Mouse (Mus musculus) forebrain, embryonic 13.5 days (tissue): ENCODE measurements around the gene Zfp367. TPM values are rescaled to one million over a fixed set of nuclear protein-coding genes. Genes with fewer than 3 reads are reported as not detected.

Experiments used
- ATAC-seq: fragments of 200-750 bp; cut with Nextera tagmentation; 2 replicates; pipeline ENCODE4 v1.8.0; 2017
- H3K27ac ChIP-seq: fragments of 300-500 bp; sonication (generic); 2 replicates; pipeline ENCODE4 v1.5.1; 2015; ENCODE audit warnings: inconsistent platforms, mild to moderate bottlenecking, moderate library complexity
- H3K27me3 ChIP-seq: fragments of 300-500 bp; sonication (generic); 2 replicates; pipeline ENCODE4 v1.6.1; 2015; ENCODE audit warnings: mild to moderate bottlenecking, inconsistent platforms
- H3K36me3 ChIP-seq: fragments of 300-500 bp; sonication (generic); 2 replicates; pipeline ENCODE4 v1.6.1; 2015; ENCODE audit warnings: mild to moderate bottlenecking, inconsistent platforms; ENCODE audit not compliant: poor library complexity, severe bottlenecking
- H3K4me1 ChIP-seq: fragments of 300-500 bp; sonication (generic); 2 replicates; pipeline ENCODE4 v1.6.1; 2015; ENCODE audit warnings: inconsistent platforms
- H3K4me2 ChIP-seq: fragments of 300-500 bp; sonication (generic); 2 replicates; pipeline ENCODE4 v1.6.1; 2015; ENCODE audit warnings: inconsistent platforms, mild to moderate bottlenecking, moderate library complexity
- H3K4me3 ChIP-seq: fragments of 300-500 bp; sonication (generic); 2 replicates; pipeline ENCODE4 v1.5.1; 2015; ENCODE audit warnings: mild to moderate bottlenecking, inconsistent platforms
- H3K9ac ChIP-seq: fragments of 300-500 bp; sonication (generic); 2 replicates; pipeline ENCODE4 v1.6.1; 2015; ENCODE audit warnings: mild to moderate bottlenecking, inconsistent platforms
- H3K9me3 ChIP-seq: fragments of 300-500 bp; sonication (generic); replicated peaks from 2 replicates; pipeline ENCODE4 v1.6.1; 2016; ENCODE audit warnings: inconsistent platforms
- WGBS: fragments of 180-500 bp; shearing (Covaris S2); methylation state at CpG from one replicate; pipeline ENCODE4 v1.1.7; 2015; 5-methylcytosine and 5-hydroxymethylcytosine counted together
- polyA plus RNA-seq: library from polyadenylated mRNA; unstranded; fragments of >200 nt; fragmentation: Nextera tagmentation; extraction: Ambion mirVana; gene quantifications from 2 replicates; pipeline ENCODE4 v1.2.1, GENCODE M21; 2015

Gene Zfp367
- polyA plus RNA-seq, result 18.9 and 20.4 TPM in 2 replicates

DNA sequence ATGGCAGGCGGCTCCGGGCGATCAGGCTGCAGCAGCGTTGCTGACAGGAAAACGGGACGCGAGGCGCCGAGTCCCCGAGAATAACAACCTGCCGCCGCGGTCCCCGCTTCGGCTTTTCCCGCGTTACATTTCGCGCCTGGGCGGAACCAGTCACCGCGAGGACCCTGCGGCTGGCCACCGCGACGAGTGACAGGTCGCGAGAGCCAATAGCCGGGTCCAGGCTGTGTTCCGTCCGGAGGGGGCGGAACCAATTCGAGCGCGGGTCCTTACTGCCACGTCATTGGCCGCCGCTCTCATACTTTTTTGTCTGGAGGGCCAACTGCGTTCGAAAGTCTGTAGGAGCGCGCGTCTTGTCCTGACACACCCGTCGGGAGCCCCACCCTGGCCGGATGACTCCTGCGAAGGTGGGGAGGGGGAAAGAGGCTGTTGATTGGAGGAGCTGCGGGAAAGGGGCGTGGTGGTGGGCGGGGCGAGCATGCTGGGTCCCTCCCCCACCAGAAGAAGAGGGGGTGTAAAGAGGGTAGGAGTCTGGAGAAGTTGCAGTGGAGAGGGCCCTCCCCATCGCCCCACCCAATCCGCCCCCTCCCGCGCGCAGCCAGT lies at the start of gene Zfp367:
Zfp367 (minus strand) TSS at position 120 of the 600 bp plus-strand sequence.
- H3K27ac ChIP-seq, result peak within 1 kb of the TSS; percentile 87
- peaks cover 3% of the 10 kb centered on the region; the same call in 1 of the 2 replicates for H3K27me3 ChIP-seq
- peak; percentile 98 for ATAC-seq
- H3K4me1 ChIP-seq, result peaks cover 29% of the 10 kb centered on the region
- under 1% methylated on average over 56 of the region's 56 CpGs for WGBS
- H3K4me2 ChIP-seq, result peak within 1 kb of the TSS; percentile 87
- H3K4me3 ChIP-seq, result peak within 1 kb of the TSS; percentile 88
- H3K9me3 ChIP-seq, result no peaks in the 10 kb centered on the region
- H3K36me3 ChIP-seq, result no peaks in the 10 kb centered on the region
- H3K9ac ChIP-seq, result peak within 1 kb of the TSS; percentile 80

DNA sequence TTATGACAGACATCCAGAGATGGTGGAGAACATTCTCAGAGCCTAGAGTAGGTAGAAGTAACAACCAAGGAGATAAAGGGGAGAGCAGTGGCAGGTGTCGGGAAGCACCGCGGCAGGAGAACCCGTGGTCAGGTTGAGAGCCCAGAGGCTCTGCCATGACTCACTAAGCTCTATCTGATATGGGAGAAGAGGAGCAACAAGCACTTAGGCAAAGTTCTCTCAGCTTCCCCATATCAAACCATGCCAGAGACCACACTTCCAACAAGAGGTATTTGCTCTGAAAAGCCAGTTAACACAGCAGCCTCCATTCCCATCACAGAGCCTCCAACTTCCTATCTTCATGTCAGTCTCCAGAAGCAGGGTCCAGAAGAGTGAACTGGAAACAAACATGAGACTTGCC lies 47.9 kb upstream of the Zfp367 start:
- Histone ChIP-seq H3K9ac (no peak overlapping the region), H3K4me3 (no peak overlapping the region), H3K36me3 (0 out of 2 replicates have a peak, but pooled peaks cover 2% of the 10 kb centered on the region), H3K27me3 (no peaks in the 10 kb centered on the region), H3K27ac (no peak overlapping the region), H3K9me3 (no peaks in the 10 kb centered on the region), H3K4me2 (no peak overlapping the region), H3K4me1 (0 out of 2 replicates have a peak, but pooled peaks cover 3% of the 10 kb centered on the region)
- 98% methylated on average over 4 of the region's 4 CpGs for WGBS
- no peak for ATAC-seq

DNA sequence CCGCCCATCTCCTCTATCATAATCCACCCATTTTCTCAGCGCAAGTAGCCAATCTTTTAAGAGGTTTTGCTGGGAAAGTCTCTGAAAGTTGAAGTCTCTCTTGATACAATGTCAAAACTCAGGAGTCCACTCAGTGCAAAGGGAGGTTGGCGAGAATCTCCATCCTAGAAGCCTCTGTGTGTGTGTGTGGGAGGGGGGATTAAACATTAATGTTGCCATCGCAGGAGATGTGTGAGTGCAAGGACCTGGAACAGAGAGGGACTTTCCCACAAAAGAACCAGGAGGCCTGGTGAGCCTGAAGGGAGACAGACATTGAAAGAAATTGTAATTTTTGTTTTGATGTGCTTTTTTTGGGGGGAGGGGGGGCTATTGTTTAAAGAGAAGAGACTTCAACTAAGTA lies 45.3 kb upstream of the Zfp367 start:
- 95% methylated on average over 4 of the region's 4 CpGs for WGBS
- Histone ChIP-seq H3K4me1 (0 out of 2 replicates have a peak, but pooled peaks cover 3% of the 10 kb centered on the region), H3K9me3 (no peaks in the 10 kb centered on the region), H3K36me3 (peaks cover 7% of the 10 kb centered on the region; the same call in 1 of the 2 replicates), H3K27me3 (no peaks in the 10 kb centered on the region), H3K9ac (no peak overlapping the region), H3K27ac (no peak overlapping the region), H3K4me3 (no peak overlapping the region), H3K4me2 (no peak overlapping the region)
- no peak for ATAC-seq

DNA sequence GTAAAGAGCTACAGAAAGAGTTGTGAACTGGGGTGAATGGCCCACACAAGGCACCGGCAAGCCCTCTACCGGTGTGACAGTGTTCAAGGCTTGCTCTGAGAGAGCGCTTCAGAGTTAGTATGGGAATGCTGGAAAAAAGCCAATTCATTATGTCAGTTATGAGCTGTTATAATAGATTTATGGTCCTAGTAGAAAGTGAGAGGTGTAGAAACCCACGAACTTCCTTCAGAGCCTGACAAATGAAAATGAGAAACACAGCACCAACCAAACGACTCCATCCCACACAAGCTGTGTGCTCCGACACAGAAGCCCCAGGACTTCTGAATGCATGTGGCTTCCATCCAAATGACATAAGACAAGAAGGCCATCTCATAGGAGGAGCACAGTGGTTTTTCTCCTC lies 44.9 kb upstream of the Zfp367 start:
- H3K27me3 ChIP-seq, result no peaks in the 10 kb centered on the region
- 93% methylated on average over 6 of the region's 6 CpGs for WGBS
- peaks cover 7% of the 10 kb centered on the region; the same call in 1 of the 2 replicates for H3K36me3 ChIP-seq
- H3K9me3 ChIP-seq, result no peaks in the 10 kb centered on the region
- H3K4me3 ChIP-seq, result no peak overlapping the region
- no peak overlapping the region for H3K27ac ChIP-seq
- no peak overlapping the region for H3K9ac ChIP-seq
- no peak for ATAC-seq
- H3K4me2 ChIP-seq, result no peak overlapping the region
- H3K4me1 ChIP-seq, result 0 out of 2 replicates have a peak, but pooled peaks cover 3% of the 10 kb centered on the region

DNA sequence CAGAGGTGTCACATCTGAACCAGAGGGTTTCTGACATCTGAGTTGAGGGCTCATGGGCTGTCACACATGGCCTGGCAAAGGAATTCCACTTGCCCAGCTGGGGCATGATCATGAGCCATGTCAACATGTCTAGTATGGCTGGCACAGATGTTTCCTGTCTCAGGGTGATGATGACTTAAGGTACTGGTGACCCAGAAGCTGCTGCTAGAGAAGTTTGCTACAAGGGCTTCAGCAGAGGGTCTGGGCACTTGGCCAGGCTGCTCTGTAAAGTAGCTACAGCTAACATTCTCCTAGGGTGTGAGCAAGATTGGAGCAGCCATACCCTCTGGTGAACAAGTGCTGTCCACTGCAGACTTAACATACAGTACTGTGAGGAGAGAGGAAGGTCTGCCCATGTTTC lies 34.1 kb upstream of the Zfp367 start:
- no peaks in the 10 kb centered on the region for H3K27me3 ChIP-seq
- no peaks in the 10 kb centered on the region for H3K9me3 ChIP-seq
- no peak overlapping the region for H3K9ac ChIP-seq
- no peak overlapping the region for H3K4me3 ChIP-seq
- ATAC-seq, result no peak
- H3K36me3 ChIP-seq, result peaks cover 15% of the 10 kb centered on the region
- H3K4me1 ChIP-seq, result no peaks in the 10 kb centered on the region
- no peak overlapping the region for H3K4me2 ChIP-seq
- no peak overlapping the region for H3K27ac ChIP-seq

DNA sequence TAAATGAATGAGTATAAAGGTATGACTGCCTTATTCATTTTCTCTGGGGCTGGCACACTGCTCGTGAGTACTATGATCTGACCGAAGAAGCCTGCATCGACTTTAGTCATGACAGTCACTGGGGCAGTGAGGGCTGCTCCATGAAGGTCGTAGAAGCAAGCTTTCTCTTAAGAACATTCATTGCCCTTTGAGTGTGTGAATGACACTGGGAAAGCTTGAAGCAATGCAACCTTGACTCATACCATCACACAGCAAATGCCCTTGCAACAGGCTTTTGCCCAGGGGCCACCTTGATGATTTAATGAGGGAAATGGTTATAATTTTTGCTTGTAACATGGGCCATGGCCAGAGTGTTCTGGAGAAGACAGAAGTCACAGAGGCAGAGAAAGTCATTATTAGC lies 33.5 kb upstream of the Zfp367 start:
- no peak for ATAC-seq
- 93% methylated on average over 4 of the region's 4 CpGs for WGBS
- peaks cover 15% of the 10 kb centered on the region for H3K36me3 ChIP-seq
- no peak overlapping the region for H3K4me3 ChIP-seq
- H3K9ac ChIP-seq, result no peak overlapping the region
- H3K9me3 ChIP-seq, result no peaks in the 10 kb centered on the region
- H3K27me3 ChIP-seq, result no peaks in the 10 kb centered on the region
- H3K27ac ChIP-seq, result no peak overlapping the region
- H3K4me1 ChIP-seq, result no peaks in the 10 kb centered on the region
- no peak overlapping the region for H3K4me2 ChIP-seq

DNA sequence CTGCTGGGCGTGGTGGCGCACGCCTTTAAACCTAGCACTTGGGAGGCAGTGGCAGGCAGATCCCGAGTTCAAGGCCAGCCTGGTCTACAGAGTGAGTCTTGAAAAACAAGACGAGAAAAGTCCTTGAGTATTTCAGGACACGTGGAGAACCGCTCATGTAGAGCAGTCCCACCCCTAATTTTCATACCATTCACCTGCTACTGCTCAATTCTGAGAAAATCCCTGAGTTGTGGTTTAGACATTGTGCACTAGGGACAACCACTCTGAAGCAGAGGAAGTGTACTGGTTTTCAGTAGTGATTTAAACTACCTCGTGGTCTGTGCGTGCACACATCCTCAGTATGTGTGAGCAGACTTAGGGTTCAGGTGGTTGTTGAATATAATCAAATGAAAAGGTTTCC lies 32.6 kb upstream of the Zfp367 start:
- Histone ChIP-seq H3K36me3 (peaks cover 15% of the 10 kb centered on the region), H3K9me3 (no peaks in the 10 kb centered on the region), H3K27me3 (no peaks in the 10 kb centered on the region), H3K27ac (no peak overlapping the region), H3K4me2 (no peak overlapping the region), H3K4me1 (no peaks in the 10 kb centered on the region), H3K4me3 (no peak overlapping the region), H3K9ac (no peak overlapping the region)
- 93% methylated on average over 9 of the region's 9 CpGs for WGBS
- ATAC-seq, result no peak

DNA sequence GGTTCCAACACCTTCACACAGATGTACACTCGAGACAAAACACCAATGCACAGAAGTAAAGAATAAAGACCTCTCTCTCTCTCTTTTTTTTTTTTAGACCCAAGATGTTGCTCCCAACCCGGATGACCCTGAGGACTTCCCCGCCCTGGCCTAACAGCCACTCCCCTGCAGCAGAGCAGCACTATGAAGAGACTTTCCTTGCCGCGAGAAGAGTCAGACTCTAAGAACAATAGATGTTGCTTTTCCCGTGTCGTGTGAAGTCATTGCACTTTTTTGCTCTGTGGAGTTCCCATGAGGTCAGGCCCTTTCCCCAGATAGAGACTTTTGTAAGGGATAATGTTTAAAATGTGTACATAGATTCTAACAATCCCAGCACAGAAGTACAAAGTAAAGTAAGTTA lies 32.2 kb upstream of the Zfp367 start:
- H3K4me1 ChIP-seq, result no peaks in the 10 kb centered on the region
- peaks cover 15% of the 10 kb centered on the region for H3K36me3 ChIP-seq
- no peaks in the 10 kb centered on the region for H3K9me3 ChIP-seq
- no peak overlapping the region for H3K9ac ChIP-seq
- 83% methylated on average over 7 of the region's 7 CpGs for WGBS
- H3K27me3 ChIP-seq, result no peaks in the 10 kb centered on the region
- ATAC-seq, result no peak
- H3K4me3 ChIP-seq, result no peak overlapping the region
- no peak overlapping the region for H3K4me2 ChIP-seq
- H3K27ac ChIP-seq, result no peak overlapping the region

DNA sequence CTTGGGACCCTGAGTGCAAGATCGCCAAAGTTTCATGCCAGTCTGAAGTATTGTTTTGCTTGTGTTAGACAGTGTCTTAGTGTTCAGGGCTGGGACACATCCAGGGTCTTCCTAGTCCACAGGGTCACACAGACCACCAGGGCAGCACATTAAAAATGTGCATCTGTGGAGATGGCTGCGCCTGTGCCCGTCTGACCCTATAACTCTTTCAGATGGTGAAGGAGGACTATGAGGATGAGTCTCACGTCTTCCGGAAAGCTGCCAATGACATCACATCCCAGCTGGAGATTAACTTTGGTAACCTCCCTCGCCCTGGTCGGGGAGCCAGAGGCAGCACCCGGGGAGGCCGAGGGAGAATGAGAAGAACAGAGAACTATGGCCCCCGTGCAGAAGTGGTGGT lies 31.4 kb upstream of the Zfp367 start:
- no peak overlapping the region for H3K4me3 ChIP-seq
- H3K4me2 ChIP-seq, result no peak overlapping the region
- H3K36me3 ChIP-seq, result peaks cover 15% of the 10 kb centered on the region
- no peak overlapping the region for H3K9ac ChIP-seq
- H3K9me3 ChIP-seq, result no peaks in the 10 kb centered on the region
- H3K27me3 ChIP-seq, result no peaks in the 10 kb centered on the region
- H3K4me1 ChIP-seq, result 0 out of 2 replicates have a peak, but pooled peaks cover under 1% of the 10 kb centered on the region
- 86% methylated on average over 10 of the region's 10 CpGs for WGBS
- H3K27ac ChIP-seq, result no peak overlapping the region
- ATAC-seq, result no peak

DNA sequence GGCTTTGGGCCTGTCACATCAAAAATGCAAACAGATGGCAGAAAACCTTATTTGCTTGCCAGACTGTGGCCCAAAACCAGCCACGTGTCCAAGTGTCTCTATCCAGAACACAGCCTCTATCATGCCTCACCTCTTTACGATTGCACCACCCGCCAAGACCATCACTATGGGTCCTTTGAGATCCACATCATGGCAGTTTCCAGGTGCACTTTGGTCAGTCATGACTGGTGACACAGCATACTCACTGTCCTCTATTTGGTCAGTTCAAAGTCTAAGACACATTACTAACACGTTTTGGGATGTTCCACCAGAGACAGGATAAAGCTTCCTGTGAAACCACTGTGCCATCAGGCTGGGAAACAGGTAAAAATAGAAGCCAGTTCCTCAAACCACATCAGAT lies 30.6 kb upstream of the Zfp367 start:
- Histone ChIP-seq H3K4me3 (no peak overlapping the region), H3K36me3 (peaks cover 15% of the 10 kb centered on the region), H3K9ac (no peak overlapping the region), H3K27me3 (no peaks in the 10 kb centered on the region), H3K9me3 (no peaks in the 10 kb centered on the region), H3K4me2 (no peak overlapping the region), H3K4me1 (peaks cover 8% of the 10 kb centered on the region), H3K27ac (no peak overlapping the region)
- no peak for ATAC-seq
- 87% methylated on average over 4 of the region's 4 CpGs for WGBS

DNA sequence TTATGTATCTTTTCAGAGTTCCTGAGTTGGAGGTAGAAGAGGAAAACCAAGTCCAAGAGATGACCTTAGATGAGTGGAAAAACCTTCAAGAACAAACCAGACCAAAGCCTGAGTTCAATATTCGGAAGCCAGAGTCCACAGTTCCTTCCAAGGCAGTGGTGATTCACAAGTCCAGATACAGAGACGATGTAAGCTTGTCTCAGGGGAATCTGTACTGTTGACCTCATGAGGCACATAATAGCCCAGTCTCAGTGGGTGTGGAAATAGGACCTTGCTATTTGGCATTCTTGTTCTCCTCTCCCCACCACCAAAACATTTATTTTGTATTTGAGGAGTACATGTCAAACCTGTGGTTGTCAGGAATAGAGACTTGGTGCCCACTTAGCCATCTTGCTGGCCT lies 29.1 kb upstream of the Zfp367 start:
- H3K27me3 ChIP-seq, result no peaks in the 10 kb centered on the region
- H3K4me3 ChIP-seq, result no peak overlapping the region
- 85% methylated on average over 2 of the region's 2 CpGs for WGBS
- no peak overlapping the region for H3K27ac ChIP-seq
- H3K9me3 ChIP-seq, result no peaks in the 10 kb centered on the region
- no peak overlapping the region for H3K9ac ChIP-seq
- peaks cover 11% of the 10 kb centered on the region for H3K4me1 ChIP-seq
- H3K4me2 ChIP-seq, result no peak overlapping the region
- peaks cover 15% of the 10 kb centered on the region for H3K36me3 ChIP-seq
- ATAC-seq, result no peak

DNA sequence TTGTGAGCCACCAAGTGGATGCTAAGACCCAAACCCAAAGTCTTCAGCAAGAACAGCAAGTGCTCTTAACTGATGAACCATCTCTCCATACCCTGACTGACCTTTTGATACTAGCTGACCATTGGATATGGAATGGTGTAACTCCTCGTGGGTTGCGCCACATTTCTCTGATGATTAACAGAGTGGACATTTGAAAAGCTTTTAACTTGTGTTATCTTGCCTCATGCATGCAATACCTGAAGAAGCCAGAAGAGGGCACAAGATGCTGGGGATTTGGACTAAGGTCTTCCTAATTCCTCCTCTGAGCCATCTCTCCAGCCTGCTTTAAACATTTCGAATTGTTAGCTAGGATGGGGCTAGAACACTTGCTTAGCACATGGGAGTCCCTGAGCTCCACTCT lies 27.9 kb upstream of the Zfp367 start:
- no peaks in the 10 kb centered on the region for H3K9me3 ChIP-seq
- no peaks in the 10 kb centered on the region for H3K27me3 ChIP-seq
- no peak overlapping the region for H3K4me2 ChIP-seq
- H3K4me1 ChIP-seq, result peaks cover 11% of the 10 kb centered on the region
- no peak overlapping the region for H3K4me3 ChIP-seq
- no peak overlapping the region for H3K27ac ChIP-seq
- peaks cover 9% of the 10 kb centered on the region for H3K36me3 ChIP-seq
- H3K9ac ChIP-seq, result no peak overlapping the region
- no peak for ATAC-seq
- WGBS, result 83% methylated on average over 3 of the region's 3 CpGs

DNA sequence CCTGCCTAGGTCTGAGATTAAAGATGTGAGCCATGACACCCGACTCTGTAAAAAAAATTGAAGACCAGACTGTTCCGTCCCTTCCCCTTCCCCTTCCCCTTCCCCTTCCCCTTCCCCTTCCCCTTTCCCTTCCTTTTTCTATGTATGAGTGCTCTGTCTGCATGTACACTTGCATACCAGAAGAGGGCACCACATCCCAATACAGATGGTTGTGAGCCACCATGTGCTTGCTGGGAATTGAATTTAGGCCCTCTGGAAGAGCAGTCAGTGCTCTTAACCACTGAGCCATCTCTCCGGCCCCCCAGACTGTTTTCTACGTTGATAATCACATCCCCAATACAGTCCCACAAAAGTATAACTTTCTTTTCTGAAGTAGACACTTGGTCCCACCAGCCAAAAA lies 27.3 kb upstream of the Zfp367 start:
- H3K4me2 ChIP-seq, result no peak overlapping the region
- H3K36me3 ChIP-seq, result peaks cover 3% of the 10 kb centered on the region; the same call in 1 of the 2 replicates
- H3K9me3 ChIP-seq, result no peaks in the 10 kb centered on the region
- no peak overlapping the region for H3K27ac ChIP-seq
- 87% methylated on average over 4 of the region's 4 CpGs for WGBS
- H3K4me3 ChIP-seq, result no peak overlapping the region
- H3K27me3 ChIP-seq, result no peaks in the 10 kb centered on the region
- H3K4me1 ChIP-seq, result peaks cover 11% of the 10 kb centered on the region
- ATAC-seq, result no peak
- no peak overlapping the region for H3K9ac ChIP-seq
